Mouse (Mus musculus) liver, embryonic 12.5 days (tissue): ENCODE results near the gene Gpr55. TPM values are rescaled to one million over a fixed set of nuclear protein-coding genes. Genes with fewer than 3 reads are reported as not detected.

Experiments
- ATAC-seq: fragments of 200-750 bp; cut with Nextera tagmentation; 2 replicates; pipeline ENCODE4 v1.8.0; 2017; ENCODE audit warnings: moderate number of reproducible peaks, mild to moderate bottlenecking, moderate library complexity
- H3K27ac ChIP-seq: fragments of 300-500 bp; sonication (generic); 2 replicates; pipeline ENCODE4 v1.5.1; 2016; ENCODE audit warnings: mild to moderate bottlenecking
- H3K27me3 ChIP-seq: fragments of 300-500 bp; sonication (generic); replicated peaks from 2 replicates; pipeline ENCODE4 v1.6.1; 2016; ENCODE audit warnings: mild to moderate bottlenecking, moderate library complexity
- H3K36me3 ChIP-seq: fragments of 300-500 bp; sonication (generic); 2 replicates; pipeline ENCODE4 v1.6.1; 2016; ENCODE audit warnings: mild to moderate bottlenecking, moderate library complexity
- H3K4me1 ChIP-seq: fragments of 300-500 bp; sonication (generic); 2 replicates; pipeline ENCODE4 v1.6.1; 2016
- H3K4me2 ChIP-seq: fragments of 300-500 bp; sonication (generic); 2 replicates; pipeline ENCODE4 v1.6.1; 2016; ENCODE audit warnings: mild to moderate bottlenecking, moderate library complexity
- H3K4me3 ChIP-seq: fragments of 300-500 bp; sonication (generic); 2 replicates; pipeline ENCODE4 v1.5.1; 2016; ENCODE audit warnings: mild to moderate bottlenecking, moderate library complexity
- H3K9ac ChIP-seq: fragments of 300-500 bp; sonication (generic); 2 replicates; pipeline ENCODE4 v1.6.1; 2016; ENCODE audit warnings: mild to moderate bottlenecking, moderate library complexity
- H3K9me3 ChIP-seq: fragments of 300-500 bp; sonication (generic); replicated peaks from 2 replicates; pipeline ENCODE4 v1.6.1; 2016; ENCODE audit warnings: mild to moderate bottlenecking, moderate library complexity
- WGBS: fragments of 180-500 bp; shearing (Covaris S2); methylation state at CpG from one replicate; pipeline ENCODE4 v1.1.7; 2016; ENCODE audit not compliant: insufficient replicate concordance; 5-methylcytosine and 5-hydroxymethylcytosine counted together
- polyA plus RNA-seq: library from polyadenylated mRNA; unstranded; fragments of >200 nt; fragmentation: Nextera tagmentation; extraction: Ambion mirVana; gene quantifications from 2 replicates; pipeline ENCODE4 v1.2.1, GENCODE M21; 2016

The Gpr55 gene
- polyA plus RNA-seq, 1 experiment from 2014 or later: not detected

DNA sequence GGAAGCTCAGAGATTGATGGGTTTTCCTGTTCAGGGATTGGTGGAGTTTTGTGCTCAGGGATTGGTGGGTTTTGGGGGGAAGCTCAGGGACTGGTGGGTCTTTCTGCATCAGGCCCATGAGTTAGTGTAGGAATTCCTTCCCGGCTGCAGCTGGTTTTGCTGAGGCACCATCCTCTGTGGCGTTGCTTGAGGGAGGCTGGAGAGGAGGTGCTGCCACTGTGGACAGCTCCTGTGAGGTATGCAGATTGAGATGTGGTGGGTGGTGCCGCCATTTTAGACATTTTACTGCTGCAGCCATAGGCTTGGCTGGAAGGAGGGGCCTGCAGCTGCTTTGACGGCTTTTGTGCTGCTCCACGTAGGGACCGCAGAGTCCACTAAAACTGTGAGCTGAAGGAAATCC, 31.4 kb downstream of the Gpr55 start:
- Histone ChIP-seq H3K4me2 (no peak overlapping the region), H3K4me3 (no peak overlapping the region), H3K4me1 (peaks cover 7% of the 10 kb centered on the region; the same call in 1 of the 2 replicates), H3K9ac (no peak overlapping the region), H3K27me3 (no peaks in the 10 kb centered on the region), H3K27ac (no peak overlapping the region), H3K36me3 (no peaks in the 10 kb centered on the region), H3K9me3 (no peaks in the 10 kb centered on the region)
- 76% methylated on average over 6 of the region's 6 CpGs for WGBS
- ATAC-seq: no peak

DNA sequence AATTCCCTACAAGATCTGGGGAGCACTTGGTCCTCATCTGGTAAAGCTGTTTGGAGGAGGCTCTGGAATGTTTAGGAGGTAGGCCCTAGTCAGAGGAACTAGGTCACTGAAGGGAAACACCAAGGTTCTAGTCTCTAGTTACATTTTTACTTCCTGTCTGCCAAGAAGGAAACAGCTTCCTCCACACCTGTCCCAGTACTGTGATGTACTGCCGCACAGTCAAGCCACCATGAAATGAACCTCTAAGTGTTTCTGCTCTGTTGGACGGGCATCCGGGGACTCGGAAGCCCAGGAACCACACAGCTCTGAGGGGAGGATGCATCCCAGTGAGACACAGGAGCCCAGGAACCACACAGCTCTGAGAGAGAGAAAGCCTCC, 32.1 kb downstream of the Gpr55 start:
- H3K4me3 ChIP-seq: no peak overlapping the region
- no peak overlapping the region for H3K4me2 ChIP-seq
- H3K27me3 ChIP-seq: no peaks in the 10 kb centered on the region
- H3K4me1 ChIP-seq: peaks cover under 1% of the 10 kb centered on the region; the same call in 1 of the 2 replicates
- H3K27ac ChIP-seq: no peak overlapping the region
- ATAC-seq: no peak
- H3K9ac ChIP-seq: no peak overlapping the region
- H3K9me3 ChIP-seq: no peaks in the 10 kb centered on the region
- no peaks in the 10 kb centered on the region for H3K36me3 ChIP-seq
- WGBS: 53% methylated on average over 4 of the region's 4 CpGs

DNA sequence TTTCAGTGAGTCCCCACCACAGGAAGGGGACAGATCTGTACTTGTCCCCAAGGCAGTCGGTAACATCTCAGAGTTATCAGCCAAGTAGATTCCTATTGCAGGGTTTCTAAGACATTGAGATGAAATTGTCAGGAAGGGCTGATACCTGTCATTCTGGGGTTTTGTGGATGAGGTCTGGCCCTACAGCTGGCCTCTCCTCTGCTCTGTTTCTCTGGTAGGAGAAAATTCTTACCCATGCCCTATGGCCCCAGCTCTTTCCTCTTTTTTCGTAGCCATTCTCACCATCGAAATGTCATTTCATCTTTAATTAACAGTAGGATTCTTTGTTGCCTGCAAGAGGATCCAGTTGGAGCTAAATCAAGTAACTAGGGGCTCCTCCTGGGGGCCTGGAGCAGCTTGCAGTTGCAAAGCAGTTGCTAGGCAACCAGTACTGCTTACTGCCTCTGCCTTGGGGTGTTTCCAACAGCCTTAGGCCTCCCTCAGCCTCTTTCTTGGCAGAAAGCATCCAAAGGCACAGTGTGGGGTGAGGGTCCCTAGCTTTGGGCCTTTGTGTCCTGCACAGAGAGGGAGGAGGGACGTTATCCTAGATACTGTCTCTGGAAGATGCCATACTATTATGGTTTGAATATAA, 32.6 kb downstream of the Gpr55 start, which contains the start of gene 4933407L21Rik:
Gene 4933407L21Rik, plus strand, starts transcription at position 427 of the 631 bp plus-strand sequence.
- Histone ChIP-seq H3K9ac (no peak within 1 kb of the TSS), H3K4me2 (no peak within 1 kb of the TSS), H3K36me3 (no peaks in the 10 kb centered on the region), H3K4me3 (no peak within 1 kb of the TSS), H3K27ac (no peak within 1 kb of the TSS), H3K27me3 (no peaks in the 10 kb centered on the region), H3K4me1 (no peaks in the 10 kb centered on the region), H3K9me3 (no peaks in the 10 kb centered on the region)
- no peak for ATAC-seq
- 56% methylated on average over 4 of the region's 4 CpGs for WGBS

DNA sequence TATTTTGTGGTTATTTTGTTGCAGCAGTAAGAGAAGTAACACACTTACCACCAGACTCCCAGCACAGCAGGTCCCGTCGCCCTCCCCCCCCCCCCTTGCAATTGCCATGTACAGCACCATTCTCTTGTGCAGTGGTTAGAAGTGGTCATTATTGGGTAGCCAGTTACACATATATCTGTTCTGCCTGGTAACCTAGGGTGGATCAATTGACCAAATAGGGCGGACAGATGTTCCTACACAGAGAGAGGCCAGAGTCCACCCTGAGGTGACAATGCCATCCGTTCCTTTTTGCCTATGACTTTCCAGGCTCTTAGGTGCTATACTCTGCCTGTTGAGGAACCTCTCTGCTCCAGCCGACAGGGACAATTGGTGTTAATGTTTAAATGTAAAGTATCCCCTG, 35.6 kb downstream of the Gpr55 start:
- 57% methylated on average over 5 of the region's 5 CpGs for WGBS
- Histone ChIP-seq H3K4me3 (no peak overlapping the region), H3K9ac (no peak overlapping the region), H3K27ac (no peak overlapping the region), H3K27me3 (no peaks in the 10 kb centered on the region), H3K9me3 (no peaks in the 10 kb centered on the region), H3K36me3 (no peaks in the 10 kb centered on the region), H3K4me1 (no peaks in the 10 kb centered on the region), H3K4me2 (no peak overlapping the region)
- ATAC-seq: peak; percentile 47

DNA sequence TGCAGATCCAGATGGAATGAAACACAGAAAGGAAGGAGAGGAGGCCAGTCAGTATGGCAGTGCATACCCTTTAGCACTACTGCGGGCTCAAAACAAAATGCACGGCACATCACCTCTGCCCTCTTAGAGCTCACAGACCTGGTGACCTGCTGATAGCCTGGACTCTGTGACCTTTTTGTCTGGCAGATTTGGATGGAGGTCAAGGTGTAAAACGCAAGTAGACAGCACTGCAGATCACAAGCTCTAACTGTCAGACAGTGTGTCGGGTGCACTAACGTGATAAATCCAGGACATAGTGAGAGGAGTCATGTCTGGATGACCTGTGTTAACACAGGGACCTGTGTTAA, 38.0 kb downstream of the Gpr55 start:
- H3K36me3 ChIP-seq: no peaks in the 10 kb centered on the region
- WGBS: 50% methylated on average over 5 of the region's 5 CpGs

DNA sequence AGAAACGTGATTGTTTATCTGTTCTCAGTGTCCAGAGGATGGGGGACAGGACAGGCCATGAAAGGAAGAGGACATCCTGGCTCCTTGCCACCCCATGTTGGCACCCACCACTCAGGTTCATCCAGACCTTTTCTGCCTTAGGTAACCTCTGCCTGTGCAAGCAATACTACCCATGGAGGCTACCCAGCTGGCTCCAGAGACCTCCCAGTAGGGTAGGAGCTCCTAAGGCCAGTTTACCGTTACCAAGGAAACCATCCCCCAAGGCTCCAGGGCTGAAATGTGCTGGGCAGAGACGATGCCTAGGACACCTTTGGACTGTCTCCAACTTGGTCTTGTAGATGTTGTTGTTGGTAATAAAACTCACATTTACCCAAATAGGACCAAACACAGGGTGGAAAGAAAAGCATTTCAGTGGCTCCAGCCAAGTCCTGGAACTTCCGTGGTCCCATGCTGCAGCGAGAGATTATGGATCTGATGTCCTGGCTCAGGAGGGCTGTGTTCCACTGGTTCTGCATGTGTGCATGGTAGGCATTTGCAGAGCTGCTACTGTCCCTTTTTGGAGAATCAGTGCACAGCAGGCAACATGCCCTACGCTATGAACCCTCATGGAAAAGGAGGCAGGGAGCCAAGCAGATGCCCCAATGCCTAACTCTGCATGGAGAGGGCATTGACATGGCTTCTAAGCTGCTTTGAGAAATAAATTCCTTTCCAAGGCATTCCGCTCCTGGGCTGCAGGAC, 38.5 kb downstream of the Gpr55 start:
- 63% methylated on average over 7 of the region's 7 CpGs for WGBS

More for the DNA sequence above, 38.0 kb downstream of the Gpr55 start:
- no peak overlapping the region for H3K27ac ChIP-seq
- H3K9ac ChIP-seq: no peak overlapping the region
- no peaks in the 10 kb centered on the region for H3K27me3 ChIP-seq
- H3K9me3 ChIP-seq: no peaks in the 10 kb centered on the region
- peak; percentile 24; the same call in 1 of the 2 replicates for ATAC-seq
- H3K4me1 ChIP-seq: no peaks in the 10 kb centered on the region
- H3K4me3 ChIP-seq: no peak overlapping the region
- no peak overlapping the region for H3K4me2 ChIP-seq

DNA sequence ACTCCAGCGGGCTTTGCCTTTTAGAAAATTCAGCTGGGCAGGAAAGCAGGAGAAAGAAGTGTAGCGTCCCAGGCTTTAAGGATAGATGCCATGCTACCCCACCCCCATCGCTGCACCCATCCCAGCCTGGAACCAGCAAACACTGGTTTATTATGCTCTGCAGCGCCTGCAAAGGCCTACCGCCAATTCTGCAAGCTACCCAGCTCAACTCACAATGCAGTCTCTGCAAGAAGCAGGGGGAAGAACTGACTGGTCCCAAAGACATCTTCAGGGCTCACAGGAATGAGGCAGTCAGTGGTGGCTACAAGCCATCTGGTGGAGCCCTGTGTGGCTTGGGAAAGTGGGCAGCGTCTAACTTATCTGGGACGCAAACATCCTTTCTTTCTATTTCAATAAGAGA, 39.1 kb downstream of the Gpr55 start:
- no peaks in the 10 kb centered on the region for H3K27me3 ChIP-seq
- H3K4me3 ChIP-seq: no peak overlapping the region
- no peak overlapping the region for H3K4me2 ChIP-seq
- no peaks in the 10 kb centered on the region for H3K36me3 ChIP-seq
- no peaks in the 10 kb centered on the region for H3K9me3 ChIP-seq
- no peak for ATAC-seq
- no peak overlapping the region for H3K27ac ChIP-seq
- no peak overlapping the region for H3K9ac ChIP-seq
- 73% methylated on average over 7 of the region's 7 CpGs for WGBS
- H3K4me1 ChIP-seq: no peaks in the 10 kb centered on the region

More for the DNA sequence above, 38.5 kb downstream of the Gpr55 start:
- ATAC-seq: no peak
- no peak overlapping the region for H3K27ac ChIP-seq
- no peak overlapping the region for H3K9ac ChIP-seq
- no peak overlapping the region for H3K4me2 ChIP-seq
- H3K27me3 ChIP-seq: no peaks in the 10 kb centered on the region
- no peak overlapping the region for H3K4me3 ChIP-seq
- H3K36me3 ChIP-seq: no peaks in the 10 kb centered on the region
- no peaks in the 10 kb centered on the region for H3K4me1 ChIP-seq
- no peaks in the 10 kb centered on the region for H3K9me3 ChIP-seq

DNA sequence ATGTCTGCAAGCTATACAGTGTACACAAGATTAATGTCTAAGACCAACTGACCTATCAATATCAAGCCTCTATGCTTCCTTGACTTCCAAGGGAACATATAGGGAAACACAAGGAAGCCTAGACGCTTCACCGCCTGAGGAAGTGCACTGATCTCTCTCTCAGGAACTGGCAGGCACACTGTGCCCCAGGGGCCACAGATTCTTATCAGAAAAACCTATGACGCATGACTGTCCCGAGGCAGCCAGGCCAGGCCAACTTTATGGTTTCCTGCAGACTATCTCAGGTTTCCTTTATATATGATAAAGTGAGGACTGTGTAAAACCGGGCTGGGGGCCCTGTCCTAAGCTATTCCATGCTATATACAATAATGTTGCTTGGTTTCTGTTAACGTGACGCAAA, 41.2 kb downstream of the Gpr55 start:
- Histone ChIP-seq H3K4me2 (no peak overlapping the region), H3K4me3 (no peak overlapping the region), H3K9ac (no peak overlapping the region), H3K9me3 (no peaks in the 10 kb centered on the region), H3K27ac (no peak overlapping the region), H3K4me1 (no peaks in the 10 kb centered on the region), H3K36me3 (no peaks in the 10 kb centered on the region), H3K27me3 (no peaks in the 10 kb centered on the region)
- WGBS: 33% methylated on average over 7 of the region's 7 CpGs
- no peak for ATAC-seq

DNA sequence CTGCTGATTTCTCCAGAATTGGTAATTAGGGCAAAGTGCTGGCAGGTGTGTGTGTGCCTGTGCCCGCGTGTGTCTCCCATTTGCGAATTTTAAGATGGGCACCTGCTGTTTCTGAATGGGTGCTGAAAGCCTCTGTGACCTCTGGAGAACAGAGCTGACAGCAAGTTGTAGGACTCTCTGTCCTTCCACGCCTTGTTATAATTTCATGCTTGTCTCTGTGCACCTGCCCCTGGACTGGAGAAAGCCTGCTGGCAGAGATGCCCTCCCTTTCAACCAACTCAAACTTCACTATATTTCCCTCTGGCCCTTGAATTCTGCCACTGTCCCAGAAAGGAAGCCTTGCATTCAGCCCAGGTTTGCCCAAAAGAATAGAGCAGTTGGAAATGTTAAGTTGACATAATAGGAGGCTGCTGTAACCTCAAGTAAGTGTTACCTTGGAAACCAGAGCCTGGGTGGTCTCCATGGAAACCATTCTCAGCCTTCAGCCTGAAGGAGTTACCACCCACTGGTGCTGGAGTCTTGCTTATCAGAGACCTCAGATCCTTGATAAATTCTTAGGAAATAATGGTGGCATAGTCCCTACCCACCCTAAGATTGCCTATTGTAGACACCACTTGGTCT, 43.9 kb downstream of the Gpr55 start:
- Histone ChIP-seq H3K4me1 (no peaks in the 10 kb centered on the region), H3K9me3 (no peaks in the 10 kb centered on the region), H3K36me3 (no peaks in the 10 kb centered on the region), H3K4me2 (no peak overlapping the region), H3K27me3 (no peaks in the 10 kb centered on the region), H3K4me3 (no peak overlapping the region), H3K9ac (no peak overlapping the region), H3K27ac (no peak overlapping the region)
- no peak for ATAC-seq
- 58% methylated on average over 4 of the region's 4 CpGs for WGBS

DNA sequence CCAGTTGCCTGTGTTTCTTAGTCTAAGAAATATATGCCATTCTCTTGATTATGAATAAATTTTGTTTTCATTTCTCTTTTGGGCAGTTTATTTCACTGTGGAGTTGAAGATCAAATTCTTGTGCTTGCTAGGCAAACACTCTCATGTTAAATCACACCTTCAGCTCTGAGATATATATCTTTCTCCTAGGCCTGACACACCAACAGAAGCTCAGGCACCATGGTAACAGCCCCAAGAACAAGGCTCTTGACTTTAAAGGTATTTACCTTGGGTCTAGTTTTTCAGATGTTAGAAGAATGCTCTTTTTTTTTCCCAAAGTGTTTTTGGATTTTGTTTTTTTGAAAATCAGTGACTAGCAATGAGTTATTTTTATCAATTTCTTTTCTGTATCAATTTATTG, 44.9 kb downstream of the Gpr55 start:
- Histone ChIP-seq H3K9me3 (no peaks in the 10 kb centered on the region; the same call in 1 of the 2 replicates), H3K27ac (no peak overlapping the region), H3K4me1 (no peaks in the 10 kb centered on the region), H3K4me2 (no peak overlapping the region), H3K4me3 (no peak overlapping the region), H3K36me3 (no peaks in the 10 kb centered on the region), H3K27me3 (no peaks in the 10 kb centered on the region), H3K9ac (no peak overlapping the region)
- ATAC-seq: no peak

DNA sequence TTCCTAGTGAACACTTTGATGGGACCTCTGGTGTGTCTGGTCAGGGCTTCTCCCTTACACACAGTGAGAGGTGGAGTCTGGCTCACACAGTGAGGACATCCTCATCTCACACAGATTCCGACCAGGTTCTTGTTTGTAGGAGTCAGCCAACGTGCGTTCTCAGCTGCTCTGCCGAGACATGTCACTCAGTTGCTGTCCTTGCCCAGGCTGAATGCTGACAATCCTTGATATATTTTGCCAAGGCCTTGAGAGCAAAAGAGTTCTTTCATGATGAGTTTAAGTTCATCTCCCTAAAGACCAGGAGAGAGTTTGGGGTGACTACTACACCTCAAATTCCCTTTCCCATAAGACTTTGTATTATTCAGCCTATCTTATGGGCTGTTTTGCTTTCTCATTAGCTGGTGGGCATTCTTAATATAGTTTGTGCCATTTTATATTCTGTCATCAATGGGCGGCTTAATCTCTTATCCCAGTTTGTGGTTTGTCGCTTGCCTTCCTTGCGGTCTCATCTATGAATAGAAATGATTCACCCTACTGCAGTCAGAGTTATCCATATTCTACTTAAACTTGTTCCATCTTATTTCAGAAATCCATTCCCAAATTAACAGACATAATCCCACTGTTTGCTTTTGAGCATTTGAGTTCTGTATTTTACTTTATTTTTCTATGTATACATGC, 47.6 kb downstream of the Gpr55 start:
- peaks cover 2% of the 10 kb centered on the region; the same call in 1 of the 2 replicates for H3K36me3 ChIP-seq
- no peaks in the 10 kb centered on the region for H3K4me1 ChIP-seq
- no peak for ATAC-seq
- H3K27me3 ChIP-seq: no peaks in the 10 kb centered on the region
- WGBS: 65% methylated on average over 7 of the region's 7 CpGs
- H3K27ac ChIP-seq: no peak overlapping the region
- H3K4me3 ChIP-seq: no peak overlapping the region
- H3K4me2 ChIP-seq: no peak overlapping the region
- no peaks in the 10 kb centered on the region; the same call in 1 of the 2 replicates for H3K9me3 ChIP-seq
- no peak overlapping the region for H3K9ac ChIP-seq
